Mouse (Mus musculus): ENCODE results near the gene Snrpa. TPM values are rescaled to one million over a fixed set of nuclear protein-coding genes. Genes with fewer than 3 reads are reported as not detected.
"Not testable (repeated sequence)": the region's sequence is repeated elsewhere in the genome, so short reads cannot be mapped to it uniquely, and the experiment has no call there.

The Snrpa gene
- 246 and 251 TPM in 2 replicates for polyA plus RNA-seq (2015; fragmentation: Nextera tagmentation; extraction: Ambion mirVana)

DNA sequence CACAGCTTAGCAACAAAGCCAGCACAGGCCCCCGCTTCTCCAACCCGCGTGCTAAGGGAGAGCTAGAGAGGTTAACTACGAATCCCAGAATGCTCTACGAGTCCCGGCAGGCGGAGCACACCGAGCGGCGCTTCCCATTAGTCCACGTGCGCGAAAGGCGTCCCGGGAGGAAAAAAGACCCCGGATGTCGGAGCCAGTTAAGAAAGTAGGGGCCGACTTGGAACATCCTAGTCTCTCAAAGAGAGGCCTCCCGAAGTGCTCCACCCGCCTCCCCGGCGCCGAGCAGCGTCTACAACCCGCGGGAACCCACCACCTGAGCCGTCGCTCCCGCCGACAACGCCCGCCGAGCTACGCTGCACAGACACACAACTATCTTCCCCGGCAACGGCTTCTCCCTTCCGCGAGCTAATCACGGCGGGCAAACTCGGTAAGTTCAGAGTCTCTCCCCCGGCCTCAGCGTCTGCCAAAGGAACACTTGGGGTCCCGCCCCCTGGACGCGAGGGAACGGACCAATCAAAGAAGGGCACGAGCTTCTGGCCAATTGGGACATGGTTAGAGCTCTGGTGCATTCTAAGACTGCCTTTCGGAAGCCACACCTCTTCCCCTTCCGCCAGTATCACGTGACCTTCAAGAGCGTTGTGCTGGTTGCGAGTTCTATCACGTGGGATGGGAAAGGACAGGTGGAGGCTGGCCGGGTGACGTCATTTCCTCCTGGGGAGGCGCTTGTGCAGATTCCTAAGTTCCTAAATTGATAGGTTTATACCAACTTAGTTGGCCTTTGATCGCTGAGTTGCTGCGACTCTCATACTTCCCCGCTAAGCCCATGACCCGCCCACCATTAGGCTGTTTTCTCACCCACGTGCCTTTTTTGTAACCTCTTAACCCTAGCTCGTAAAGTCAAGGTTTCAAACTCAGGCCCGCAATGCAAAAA lies at the start of gene Snrpa, which contains the start of gene BC024978:
Gene Snrpa, minus strand, starts transcription at position 591 of the 931 bp plus-strand sequence.
Gene BC024978, plus strand, starts transcription at position 101 of the 931 bp plus-strand sequence.
- peak within 1 kb of the TSS; percentile 72 for H3K4me2 ChIP-seq (ENCODE audit: low read depth, low read length)
- H3K36me3 ChIP-seq (ENCODE audit: control insufficient read depth, insufficient read depth, low read length) = peaks cover 26% of the 10 kb centered on the region
- peak within 1 kb of the TSS; percentile 93 for H3K9ac ChIP-seq (ENCODE audit: low read length)
- H3K4me3 ChIP-seq (ENCODE audit: low read length) = peak within 1 kb of the TSS; percentile 85
- no peaks in the 10 kb centered on the region for H3K9me3 ChIP-seq (ENCODE audit: control insufficient read depth, low read length)
- peak; percentile 99 for ATAC-seq (ENCODE audit: low read depth)
- no peaks in the 10 kb centered on the region for H3K27me3 ChIP-seq (ENCODE audit: control insufficient read depth, insufficient read depth, low read depth, low read length)
- WGBS = under 1% methylated on average over 64 of the region's 64 CpGs
- H3K27ac ChIP-seq (ENCODE audit: low read length) = peak within 1 kb of the TSS; percentile 100
- H3K4me1 ChIP-seq (replicated peaks; ENCODE audit: control insufficient read depth, insufficient read depth, low read length) = peaks cover 15% of the 10 kb centered on the region

- H3K36me3 ChIP-seq (ENCODE audit: control insufficient read depth, insufficient read depth, low read length) = peaks cover 18% of the 10 kb centered on the region
- H3K9me3 ChIP-seq (ENCODE audit: control insufficient read depth, low read length); H3K4me2 ChIP-seq (ENCODE audit: low read depth, low read length); H3K27me3 ChIP-seq (ENCODE audit: control insufficient read depth, insufficient read depth, low read depth, low read length); H3K4me1 ChIP-seq (replicated peaks; ENCODE audit: control insufficient read depth, insufficient read depth, low read length); H3K4me3 ChIP-seq (ENCODE audit: low read length); ATAC-seq (ENCODE audit: low read depth); H3K9ac ChIP-seq (ENCODE audit: low read length); H3K27ac ChIP-seq (ENCODE audit: low read length): not testable (repeated sequence)
- 83% methylated on average over 2 of the region's 2 CpGs for WGBS
These were observed 48.0 kb upstream of the Snrpa start for GRCm38 (mm10) chr7:27244088-27244487.

- Histone ChIP-seq H3K4me1 (replicated peaks; ENCODE audit: control insufficient read depth, insufficient read depth, low read length) (no peaks in the 10 kb centered on the region), H3K36me3 (ENCODE audit: control insufficient read depth, insufficient read depth, low read length) (peaks cover 21% of the 10 kb centered on the region), H3K4me3 (ENCODE audit: low read length) (no peak overlapping the region), H3K9me3 (ENCODE audit: control insufficient read depth, low read length) (no peaks in the 10 kb centered on the region), H3K9ac (ENCODE audit: low read length) (no peak overlapping the region), H3K4me2 (ENCODE audit: low read depth, low read length) (no peak overlapping the region), H3K27me3 (ENCODE audit: control insufficient read depth, insufficient read depth, low read depth, low read length) (no peaks in the 10 kb centered on the region), H3K27ac (ENCODE audit: low read length) (no peak overlapping the region)
- WGBS = 50% methylated on average over 8 of the region's 8 CpGs
- ATAC-seq (ENCODE audit: low read depth) = no peak
These were observed 47.1 kb upstream of the Snrpa start for GRCm38 (mm10) chr7:27243211-27243610.

DNA sequence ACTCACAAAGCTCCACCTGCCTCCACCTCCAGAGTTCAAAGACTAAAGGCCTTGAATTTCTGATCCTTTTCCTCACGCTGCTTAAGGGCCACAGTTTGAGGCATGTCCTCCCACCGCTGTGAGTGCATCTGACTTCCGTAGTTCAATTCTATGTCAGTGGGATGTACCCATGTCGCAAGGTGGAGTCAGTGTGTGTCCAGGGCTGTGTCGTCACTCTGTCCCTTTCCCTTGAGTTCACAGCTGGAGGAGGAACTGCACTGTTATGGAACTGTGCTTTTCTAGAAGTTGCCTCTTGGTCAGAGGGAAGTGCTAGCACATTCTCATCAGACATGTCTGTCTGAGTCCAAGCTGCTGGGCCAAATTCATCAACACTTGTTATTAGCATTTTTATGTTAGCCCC lies 42.5 kb upstream of the Snrpa start:
- Histone ChIP-seq H3K4me3 (ENCODE audit: low read length) (no peak overlapping the region), H3K4me2 (ENCODE audit: low read depth, low read length) (no peak overlapping the region), H3K27ac (ENCODE audit: low read length) (no peak overlapping the region), H3K4me1 (replicated peaks; ENCODE audit: control insufficient read depth, insufficient read depth, low read length) (peaks cover 6% of the 10 kb centered on the region), H3K9ac (ENCODE audit: low read length) (no peak overlapping the region), H3K27me3 (ENCODE audit: control insufficient read depth, insufficient read depth, low read depth, low read length) (no peaks in the 10 kb centered on the region), H3K9me3 (ENCODE audit: control insufficient read depth, low read length) (no peaks in the 10 kb centered on the region), H3K36me3 (ENCODE audit: control insufficient read depth, insufficient read depth, low read length) (peaks cover 11% of the 10 kb centered on the region)
- 86% methylated on average over 5 of the region's 5 CpGs for WGBS
- ATAC-seq (ENCODE audit: low read depth) = no peak

DNA sequence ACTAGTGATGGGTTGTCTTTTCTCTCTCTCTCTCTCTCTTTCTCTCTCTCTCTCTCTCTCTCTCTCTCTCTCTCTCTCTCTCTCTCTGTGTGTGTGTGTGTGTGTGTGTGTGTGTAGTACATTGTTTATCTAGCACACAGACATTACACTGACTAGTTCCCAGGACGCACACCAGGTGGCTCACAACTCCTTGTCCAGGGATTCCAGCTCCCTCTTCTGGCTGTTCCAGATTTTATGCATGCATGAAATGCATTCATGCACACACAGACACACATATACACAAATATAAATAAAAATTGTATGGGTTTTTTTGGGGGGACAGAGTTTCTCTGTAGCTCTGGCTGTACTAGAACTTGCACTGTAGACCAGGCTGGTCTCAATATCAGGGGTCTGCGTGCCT lies 41.5 kb upstream of the Snrpa start:
- H3K4me3 ChIP-seq (ENCODE audit: low read length) = no peak overlapping the region
- no peak overlapping the region for H3K27ac ChIP-seq (ENCODE audit: low read length)
- no peak for ATAC-seq (ENCODE audit: low read depth)
- WGBS = 72% methylated on average over 2 of the region's 2 CpGs
- H3K9me3 ChIP-seq (ENCODE audit: control insufficient read depth, low read length) = no peaks in the 10 kb centered on the region
- peaks cover 9% of the 10 kb centered on the region for H3K4me1 ChIP-seq (replicated peaks; ENCODE audit: control insufficient read depth, insufficient read depth, low read length)
- H3K9ac ChIP-seq (ENCODE audit: low read length) = no peak overlapping the region
- no peak overlapping the region for H3K4me2 ChIP-seq (ENCODE audit: low read depth, low read length)
- H3K36me3 ChIP-seq (ENCODE audit: control insufficient read depth, insufficient read depth, low read length) = peaks cover 6% of the 10 kb centered on the region
- no peaks in the 10 kb centered on the region for H3K27me3 ChIP-seq (ENCODE audit: control insufficient read depth, insufficient read depth, low read depth, low read length)

GRCm38 (mm10) chr7:27235726-27236125 lies 39.7 kb upstream of the Snrpa start:
- Histone ChIP-seq H3K27ac (ENCODE audit: low read length) (no peak overlapping the region), H3K9me3 (ENCODE audit: control insufficient read depth, low read length) (no peaks in the 10 kb centered on the region), H3K4me3 (ENCODE audit: low read length) (no peak overlapping the region), H3K27me3 (ENCODE audit: control insufficient read depth, insufficient read depth, low read depth, low read length) (no peaks in the 10 kb centered on the region), H3K4me2 (ENCODE audit: low read depth, low read length) (no peak overlapping the region), H3K9ac (ENCODE audit: low read length) (no peak overlapping the region), H3K4me1 (replicated peaks; ENCODE audit: control insufficient read depth, insufficient read depth, low read length) (peaks cover 9% of the 10 kb centered on the region), H3K36me3 (ENCODE audit: control insufficient read depth, insufficient read depth, low read length) (peaks cover 6% of the 10 kb centered on the region)
- WGBS = 68% methylated on average over 2 of the region's 2 CpGs
- ATAC-seq (ENCODE audit: low read depth) = no peak

DNA sequence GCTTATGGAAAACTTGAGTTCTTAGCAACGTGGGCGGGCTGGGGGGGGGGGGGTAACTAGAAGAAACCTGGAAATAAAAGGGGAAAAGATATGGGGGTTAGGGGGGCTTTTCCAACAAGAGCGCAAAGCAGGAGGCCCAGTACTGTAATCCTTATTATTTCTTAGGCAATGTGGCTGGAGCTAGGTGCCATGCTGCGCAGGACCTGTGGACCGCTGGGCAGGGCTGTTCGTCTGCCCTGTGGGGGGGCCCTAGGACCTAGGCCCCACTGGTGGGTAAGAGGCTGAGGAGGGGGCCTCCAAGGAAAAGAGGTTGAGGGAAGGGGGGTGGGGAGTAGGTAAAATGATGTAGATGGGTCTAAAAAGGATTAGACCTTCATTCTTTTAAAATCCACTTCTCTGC lies 37.2 kb upstream of the Snrpa start:
- H3K27me3 ChIP-seq (ENCODE audit: control insufficient read depth, insufficient read depth, low read depth, low read length) = no peaks in the 10 kb centered on the region
- no peaks in the 10 kb centered on the region for H3K9me3 ChIP-seq (ENCODE audit: control insufficient read depth, low read length)
- peak overlapping the region; percentile 60 for H3K27ac ChIP-seq (ENCODE audit: low read length)
- H3K36me3 ChIP-seq (ENCODE audit: control insufficient read depth, insufficient read depth, low read length) = peaks cover 4% of the 10 kb centered on the region; the same call in 1 of the 2 replicates
- no peak for ATAC-seq (ENCODE audit: low read depth)
- peak overlapping the region; percentile 80 for H3K4me2 ChIP-seq (ENCODE audit: low read depth, low read length)
- peak overlapping the region; percentile 64 for H3K4me3 ChIP-seq (ENCODE audit: low read length)
- WGBS = 3% methylated on average over 6 of the region's 6 CpGs
- peak overlapping the region; percentile 70 for H3K9ac ChIP-seq (ENCODE audit: low read length)
- peaks cover 12% of the 10 kb centered on the region for H3K4me1 ChIP-seq (replicated peaks; ENCODE audit: control insufficient read depth, insufficient read depth, low read length)

DNA sequence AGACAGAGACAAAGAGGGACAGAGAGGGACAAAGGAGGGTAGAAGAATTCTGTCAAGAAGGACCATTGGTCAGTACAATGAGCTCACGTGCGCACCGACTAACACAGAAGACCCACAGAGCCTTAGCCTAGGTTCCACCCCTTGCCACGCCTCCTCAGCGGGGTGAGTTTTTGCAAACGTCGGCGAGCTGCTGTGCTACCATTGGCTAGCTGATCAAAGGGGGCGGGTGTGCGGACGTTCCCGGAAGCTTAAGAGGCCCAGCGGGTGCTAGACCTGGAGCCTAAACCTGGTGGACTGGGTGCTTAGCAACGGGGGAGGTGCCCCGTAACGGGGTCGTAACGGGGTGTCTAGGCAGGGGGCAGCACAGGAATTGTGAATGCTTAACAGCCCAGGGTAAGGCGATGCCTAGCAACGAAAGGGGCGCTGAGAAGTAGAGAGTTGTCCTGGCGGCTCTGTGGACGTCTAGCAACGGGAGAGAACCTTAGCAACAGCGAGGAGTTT lies 36.8 kb upstream of the Snrpa start, which contains the start of gene Coq8b:
Gene Coq8b, plus strand, starts transcription at position 243 of the 501 bp plus-strand sequence.
- H3K4me3 ChIP-seq (ENCODE audit: low read length) = peak within 1 kb of the TSS; percentile 64
- H3K4me2 ChIP-seq (ENCODE audit: low read depth, low read length) = peak within 1 kb of the TSS; percentile 80
- peak; percentile 91 for ATAC-seq (ENCODE audit: low read depth)
- no peaks in the 10 kb centered on the region for H3K27me3 ChIP-seq (ENCODE audit: control insufficient read depth, insufficient read depth, low read depth, low read length)
- H3K9ac ChIP-seq (ENCODE audit: low read length) = peak within 1 kb of the TSS; percentile 70
- H3K4me1 ChIP-seq (replicated peaks; ENCODE audit: control insufficient read depth, insufficient read depth, low read length) = peaks cover 12% of the 10 kb centered on the region
- H3K27ac ChIP-seq (ENCODE audit: low read length) = peak within 1 kb of the TSS; percentile 60
- no peaks in the 10 kb centered on the region for H3K9me3 ChIP-seq (ENCODE audit: control insufficient read depth, low read length)
- H3K36me3 ChIP-seq (ENCODE audit: control insufficient read depth, insufficient read depth, low read length) = peaks cover 4% of the 10 kb centered on the region; the same call in 1 of the 2 replicates
- WGBS = under 1% methylated on average over 25 of the region's 25 CpGs

DNA sequence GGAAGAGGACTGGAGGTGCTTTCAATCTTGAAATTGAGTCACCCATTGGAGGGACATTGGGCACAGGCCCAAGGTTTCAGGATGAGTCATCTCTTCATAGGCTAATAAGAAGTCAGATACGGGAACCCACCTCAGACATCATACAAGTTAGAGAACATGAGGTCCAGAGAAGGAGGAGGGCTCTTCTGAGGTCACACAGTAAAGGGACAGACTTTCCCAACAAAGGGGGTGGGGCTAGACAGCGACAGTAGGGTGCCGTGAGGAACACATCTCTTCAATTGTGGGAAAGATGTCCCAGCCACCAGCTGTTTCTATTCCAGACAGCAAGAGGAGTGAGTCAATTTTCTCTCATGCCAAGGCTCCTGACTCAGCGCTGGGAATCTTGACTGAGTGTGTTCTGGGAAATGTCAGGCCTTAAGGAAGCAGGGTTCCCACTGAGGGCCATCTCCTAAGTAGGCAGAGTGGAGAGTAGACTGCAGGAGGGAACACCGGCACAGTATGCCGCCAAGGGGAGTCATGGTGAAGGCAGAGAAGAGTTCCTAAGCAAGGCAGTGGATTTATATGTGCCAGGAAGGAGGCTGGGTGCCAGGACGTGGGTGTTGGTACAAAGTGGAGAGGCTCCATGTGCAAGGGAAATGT lies 35.7 kb upstream of the Snrpa start:
- Histone ChIP-seq H3K4me1 (replicated peaks; ENCODE audit: control insufficient read depth, insufficient read depth, low read length) (peaks cover 21% of the 10 kb centered on the region), H3K4me2 (ENCODE audit: low read depth, low read length) (no peak overlapping the region), H3K27me3 (ENCODE audit: control insufficient read depth, insufficient read depth, low read depth, low read length) (no peaks in the 10 kb centered on the region), H3K27ac (ENCODE audit: low read length) (peak overlapping the region; percentile 49; the same call in 1 of the 2 replicates), H3K9me3 (ENCODE audit: control insufficient read depth, low read length) (no peaks in the 10 kb centered on the region), H3K36me3 (ENCODE audit: control insufficient read depth, insufficient read depth, low read length) (no peaks in the 10 kb centered on the region), H3K9ac (ENCODE audit: low read length) (no peak overlapping the region), H3K4me3 (ENCODE audit: low read length) (no peak overlapping the region)
- 63% methylated on average over 7 of the region's 7 CpGs for WGBS
- no peak for ATAC-seq (ENCODE audit: low read depth)
